Mouse (Mus musculus) inflammation-experienced regulatory T-cells (primary cell): ENCODE results near the gene Coq8b. TPM values are rescaled to one million over a fixed set of nuclear protein-coding genes. Genes with fewer than 3 reads are reported as not detected.

Experiments
- polyA plus RNA-seq, 2 experiments: library from polyadenylated mRNA; unstranded; fragments of 100-300 nt; shearing (Covaris generic); gene quantifications; one replicate each; pipeline ENCODE4 v1.2.1; 2017

Coq8b gene
- 10 to 100 TPM; 17.0 to 21.4 TPM for polyA plus RNA-seq

GRCm38 (mm10) chr7:27232781-27233281 lies at the start of gene Coq8b:
Coq8b (plus strand) TSS chr7:27233023.

GRCm38 (mm10) chr7:27195681-27196611 lies 36.9 kb upstream of the Coq8b start, which contains the start of the genes BC024978 and Snrpa:
BC024978 (plus strand) TSS chr7:27195781.
Snrpa (minus strand) TSS chr7:27196271.

GRCm38 (mm10) chr7:27228281-27228821 lies 4.5 kb upstream of the Coq8b start, which contains the start of gene Itpkc:
Itpkc (minus strand) TSS chr7:27228661.

GRCm38 (mm10) chr7:27258205-27258899 lies 25.5 kb downstream of the Coq8b start, which contains the start of gene Numbl:
Numbl (plus strand) TSS chr7:27258433.

Other genes with a start within 250 kb of the Coq8b start
- gene Cyp2a12, start 203.9 kb upstream of the Coq8b start, polyA plus RNA-seq: under 1 TPM; 0.06 to 0.28 TPM
- gene Cyp2f2, start 113.1 kb upstream of the Coq8b start, polyA plus RNA-seq: under 1 TPM; 0.31 to 0.57 TPM
- gene Cyp2t4, start 79.3 kb upstream of the Coq8b start, polyA plus RNA-seq: under 1 TPM in 1 of 2 experiments, not detected in 1; 0.16 TPM
- 10 to 100 TPM; 64.1 to 68.4 TPM for gene Egln2, start 66.2 kb upstream of the Coq8b start, polyA plus RNA-seq
- 100 to 1,000 TPM; 133 to 148 TPM for gene Rab4b, start 54.1 kb upstream of the Coq8b start, polyA plus RNA-seq
- under 1 TPM; 0.18 to 0.56 TPM for gene Gm21983, start 51.9 kb upstream of the Coq8b start, polyA plus RNA-seq
- gene Mia, start 51.9 kb upstream of the Coq8b start, polyA plus RNA-seq: under 1 TPM; 0.42 to 0.97 TPM
- gene BC024978, start 37.2 kb upstream of the Coq8b start, polyA plus RNA-seq: 1 to 10 TPM; 1.4 to 2.9 TPM
- 100 to 1,000 TPM; 106 to 112 TPM for gene Snrpa, start 36.8 kb upstream of the Coq8b start, polyA plus RNA-seq
- 10 to 100 TPM in 1 of 2 experiments, 1 to 10 TPM in 1; 9.9 to 14.2 TPM for gene Itpkc, start 4.4 kb upstream of the Coq8b start, polyA plus RNA-seq
- 1 to 10 TPM; 1.7 to 1.9 TPM for gene Numbl, start 25.4 kb downstream of the Coq8b start, polyA plus RNA-seq
- 1 to 10 TPM; 2.1 to 2.9 TPM for gene Ltbp4, start 104.7 kb downstream of the Coq8b start, polyA plus RNA-seq
- 10 to 100 TPM; 86.4 to 88.1 TPM for gene Shkbp1, start 123.0 kb downstream of the Coq8b start, polyA plus RNA-seq
- 1 to 10 TPM in 1 of 2 experiments, not detected in 1; 1.6 TPM for gene Gm20479, start 124.4 kb downstream of the Coq8b start, polyA plus RNA-seq
- gene Sptbn4, start 214.7 kb downstream of the Coq8b start, polyA plus RNA-seq: 1 to 10 TPM in 1 of 2 experiments, under 1 TPM in 1; 0.43 to 1.0 TPM
- gene Blvrb, start 215.0 kb downstream of the Coq8b start, polyA plus RNA-seq: 10 to 100 TPM; 11.2 to 19.1 TPM
- 10 to 100 TPM; 40.0 to 41.1 TPM for gene Sertad3, start 240.7 kb downstream of the Coq8b start, polyA plus RNA-seq